Mouse (Mus musculus): Measurements from ENCODE around the gene Sohlh1. TPM values are rescaled to one million over a fixed set of nuclear protein-coding genes. Genes with fewer than 3 reads are reported as not detected.

Gene Sohlh1
- total RNA-seq (2018; cell fraction: chromatin; rRNA removed) = not detected
- not detected for total RNA-seq (2018; cell fraction: cytosol; rRNA removed)
- not detected for total RNA-seq (2018; cell fraction: nucleus; rRNA removed)
- polyA plus RNA-seq (2018) = not detected in 3 replicates

- WGBS (ENCODE audit: missing documents) = 86% methylated on average over 12 of the region's 16 CpGs
- Histone ChIP-seq H3K36me3 (ENCODE audit: inconsistent target) (no peaks in the 10 kb centered on the region), H3K4me3 (ENCODE audit: inconsistent target) (no peak within 1 kb of the TSS), H3K27ac (no peak within 1 kb of the TSS), H3K79me2 (ENCODE audit: inconsistent target) (no peaks in the 10 kb centered on the region)
These were observed at the start of gene Sohlh1 for GRCm38 (mm10) chr2:25847226-25847625. Sohlh1 (minus strand) TSS chr2:25847248.

GRCm38 (mm10) chr2:25892440-25892839 is 45.4 kb upstream of the Sohlh1 start:
- Histone ChIP-seq H3K36me3 (ENCODE audit: inconsistent target) (no peaks in the 10 kb centered on the region), H3K79me2 (ENCODE audit: inconsistent target) (no peaks in the 10 kb centered on the region), H3K27ac (no peak overlapping the region), H3K4me3 (ENCODE audit: inconsistent target) (no peak overlapping the region)
- 21% methylated on average over 7 of the region's 7 CpGs for WGBS (ENCODE audit: missing documents)

GRCm38 (mm10) chr2:25888144-25888543 is 41.1 kb upstream of the Sohlh1 start:
- H3K79me2 ChIP-seq (ENCODE audit: inconsistent target) = no peaks in the 10 kb centered on the region
- H3K4me3 ChIP-seq (ENCODE audit: inconsistent target) = no peak overlapping the region
- H3K36me3 ChIP-seq (ENCODE audit: inconsistent target) = no peaks in the 10 kb centered on the region
- no peak overlapping the region for H3K27ac ChIP-seq
- 60% methylated on average over 4 of the region's 5 CpGs for WGBS (ENCODE audit: missing documents)

GRCm38 (mm10) chr2:25887226-25887625 is 40.2 kb upstream of the Sohlh1 start:
- Histone ChIP-seq H3K4me3 (ENCODE audit: inconsistent target) (no peak overlapping the region), H3K79me2 (ENCODE audit: inconsistent target) (no peaks in the 10 kb centered on the region), H3K36me3 (ENCODE audit: inconsistent target) (no peaks in the 10 kb centered on the region), H3K27ac (no peak overlapping the region)
- 86% methylated on average over 8 of the region's 8 CpGs for WGBS (ENCODE audit: missing documents)

- no peaks in the 10 kb centered on the region for H3K79me2 ChIP-seq (ENCODE audit: inconsistent target)
- no peak overlapping the region for H3K27ac ChIP-seq
- H3K4me3 ChIP-seq (ENCODE audit: inconsistent target) = no peak overlapping the region
- WGBS (ENCODE audit: missing documents) = 94% methylated on average over 3 of the region's 3 CpGs
- H3K36me3 ChIP-seq (ENCODE audit: inconsistent target) = no peaks in the 10 kb centered on the region
These were observed 37.7 kb upstream of the Sohlh1 start for GRCm38 (mm10) chr2:25884756-25885155.

- Histone ChIP-seq H3K27ac (no peak overlapping the region), H3K4me3 (ENCODE audit: inconsistent target) (no peak overlapping the region), H3K36me3 (ENCODE audit: inconsistent target) (no peaks in the 10 kb centered on the region), H3K79me2 (ENCODE audit: inconsistent target) (no peaks in the 10 kb centered on the region)
- WGBS (ENCODE audit: missing documents) = 62% methylated on average over 1 of the region's 1 CpGs
These were observed 35.2 kb upstream of the Sohlh1 start for GRCm38 (mm10) chr2:25882276-25882675.

GRCm38 (mm10) chr2:25879061-25879460 is 32.0 kb upstream of the Sohlh1 start:
- no peaks in the 10 kb centered on the region for H3K79me2 ChIP-seq (ENCODE audit: inconsistent target)
- WGBS (ENCODE audit: missing documents) = 56% methylated on average over 4 of the region's 4 CpGs
- no peak overlapping the region for H3K27ac ChIP-seq
- no peak overlapping the region for H3K4me3 ChIP-seq (ENCODE audit: inconsistent target)
- no peaks in the 10 kb centered on the region for H3K36me3 ChIP-seq (ENCODE audit: inconsistent target)

- no peaks in the 10 kb centered on the region for H3K36me3 ChIP-seq (ENCODE audit: inconsistent target)
- H3K79me2 ChIP-seq (ENCODE audit: inconsistent target) = no peaks in the 10 kb centered on the region
- WGBS (ENCODE audit: missing documents) = 81% methylated on average over 2 of the region's 2 CpGs
These were observed 31.5 kb upstream of the Sohlh1 start for GRCm38 (mm10) chr2:25878516-25878915.

GRCm38 (mm10) chr2:25877736-25878268 is 30.8 kb upstream of the Sohlh1 start:
- no peak overlapping the region for H3K27ac ChIP-seq
- no peaks in the 10 kb centered on the region for H3K79me2 ChIP-seq (ENCODE audit: inconsistent target)
- no peak overlapping the region for H3K4me3 ChIP-seq (ENCODE audit: inconsistent target)

More at GRCm38 (mm10) chr2:25878516-25878915, 31.5 kb upstream of the Sohlh1 start:
- Histone ChIP-seq H3K27ac (no peak overlapping the region), H3K4me3 (ENCODE audit: inconsistent target) (no peak overlapping the region)

GRCm38 (mm10) chr2:25877250-25877735 is 30.2 kb upstream of the Sohlh1 start:
- Histone ChIP-seq H3K4me3 (ENCODE audit: inconsistent target) (no peak overlapping the region), H3K27ac (no peak overlapping the region), H3K79me2 (ENCODE audit: inconsistent target) (no peaks in the 10 kb centered on the region), H3K36me3 (ENCODE audit: inconsistent target) (no peaks in the 10 kb centered on the region)
- 39% methylated on average over 7 of the region's 7 CpGs for WGBS (ENCODE audit: missing documents)

More at GRCm38 (mm10) chr2:25877736-25878268, 30.8 kb upstream of the Sohlh1 start:
- H3K36me3 ChIP-seq (ENCODE audit: inconsistent target) = no peaks in the 10 kb centered on the region
- 9% methylated on average over 42 of the region's 49 CpGs for WGBS (ENCODE audit: missing documents)

- no peak overlapping the region for H3K27ac ChIP-seq
- H3K36me3 ChIP-seq (ENCODE audit: inconsistent target) = no peaks in the 10 kb centered on the region
- no peak overlapping the region for H3K4me3 ChIP-seq (ENCODE audit: inconsistent target)
- no peaks in the 10 kb centered on the region for H3K79me2 ChIP-seq (ENCODE audit: inconsistent target)
- 46% methylated on average over 5 of the region's 5 CpGs for WGBS (ENCODE audit: missing documents)
These were observed 19.6 kb upstream of the Sohlh1 start for GRCm38 (mm10) chr2:25866656-25867055.

- Histone ChIP-seq H3K27ac (no peak overlapping the region), H3K79me2 (ENCODE audit: inconsistent target) (no peaks in the 10 kb centered on the region), H3K36me3 (ENCODE audit: inconsistent target) (no peaks in the 10 kb centered on the region), H3K4me3 (ENCODE audit: inconsistent target) (no peak overlapping the region)
- 36% methylated on average over 4 of the region's 4 CpGs for WGBS (ENCODE audit: missing documents)
These were observed 18.4 kb upstream of the Sohlh1 start for GRCm38 (mm10) chr2:25865412-25865811.

GRCm38 (mm10) chr2:25864230-25864629 is 17.2 kb upstream of the Sohlh1 start:
- H3K36me3 ChIP-seq (ENCODE audit: inconsistent target) = no peaks in the 10 kb centered on the region
- H3K27ac ChIP-seq = no peak overlapping the region
- 7% methylated on average over 18 of the region's 18 CpGs for WGBS (ENCODE audit: missing documents)
- H3K4me3 ChIP-seq (ENCODE audit: inconsistent target) = no peak overlapping the region
- no peaks in the 10 kb centered on the region for H3K79me2 ChIP-seq (ENCODE audit: inconsistent target)

GRCm38 (mm10) chr2:25863337-25864131 is 16.5 kb upstream of the Sohlh1 start, which contains the start of gene Kcnt1:
Kcnt1 (plus strand) TSS chr2:25863734.
- Histone ChIP-seq H3K27ac (no peak within 1 kb of the TSS), H3K4me3 (ENCODE audit: inconsistent target) (no peak within 1 kb of the TSS), H3K36me3 (ENCODE audit: inconsistent target) (no peaks in the 10 kb centered on the region), H3K79me2 (ENCODE audit: inconsistent target) (no peaks in the 10 kb centered on the region)
- 5% methylated on average over 33 of the region's 53 CpGs for WGBS (ENCODE audit: missing documents)

- no peak overlapping the region for H3K4me3 ChIP-seq (ENCODE audit: inconsistent target)
- H3K36me3 ChIP-seq (ENCODE audit: inconsistent target) = no peaks in the 10 kb centered on the region
- H3K27ac ChIP-seq = no peak overlapping the region
- 65% methylated on average over 5 of the region's 5 CpGs for WGBS (ENCODE audit: missing documents)
- H3K79me2 ChIP-seq (ENCODE audit: inconsistent target) = no peaks in the 10 kb centered on the region
These were observed 15.7 kb upstream of the Sohlh1 start for GRCm38 (mm10) chr2:25862696-25863270.

All from macrophage (primary cell).